Mouse (Mus musculus) naive thymus-derived CD4-positive, alpha-beta T cell, adult 2 months (primary cell): ENCODE measurements at regions not wholly inside any gene's neighbourhood (a gene's known extent, or its start where the extent isn't known, plus 50 kb on each side); places are given as distances from the start of the nearest gene placed in this dataset.
"Not testable (repeated sequence)": the region's sequence is repeated elsewhere in the genome, so short reads cannot be mapped to it uniquely, and the experiment has no call there.

Experiments
- DNase-seq: peaks from one replicate; pipeline ENCODE4 v3.0.0-alpha.2; 2011; ENCODE audit warnings: low read depth

- peak; percentile 93 for DNase-seq
Measured at GRCm38 (mm10) chr10:86636953-86637376, 68.3 kb downstream of the Hsp90b1 start.

GRCm38 (mm10) chr10:86636515-86636914 is 68.8 kb downstream of the Hsp90b1 start:
- not testable (repeated sequence) for DNase-seq

GRCm38 (mm10) chr10:86626734-86627133 is 78.6 kb downstream of the Hsp90b1 start:
- not testable (repeated sequence) for DNase-seq

- not testable (repeated sequence) for DNase-seq
Measured at GRCm38 (mm10) chr10:86617958-86618664, 87.2 kb downstream of the Hsp90b1 start.

- DNase-seq = not testable (repeated sequence)
Measured at GRCm38 (mm10) chr10:86612341-86612740, 93.0 kb downstream of the Hsp90b1 start.

DNA sequence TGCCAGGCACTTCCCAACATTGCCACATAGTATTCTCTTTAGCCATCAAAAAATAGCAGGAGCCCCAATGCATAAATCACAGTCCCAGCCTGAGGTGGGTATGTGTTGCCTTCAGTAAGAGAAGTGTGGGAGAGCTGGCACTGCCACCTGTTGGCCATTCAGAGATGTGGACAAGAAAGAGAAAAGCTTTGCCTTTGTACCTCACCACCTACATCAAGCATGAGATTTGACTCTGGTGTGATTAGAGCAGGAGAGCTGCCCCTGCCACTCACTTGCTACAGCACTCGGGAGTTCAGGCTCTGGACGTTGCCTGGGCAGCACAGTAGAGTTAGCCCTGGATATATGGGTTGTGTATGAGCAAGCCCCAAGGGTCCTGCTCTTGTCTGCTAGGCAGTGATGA is 95.3 kb downstream of the Hsp90b1 start:
- not testable (repeated sequence) for DNase-seq

- DNase-seq = not testable (repeated sequence)
Measured at GRCm38 (mm10) chr10:86600843-86601242, 102.1 kb upstream of the Syn3 start.

DNA sequence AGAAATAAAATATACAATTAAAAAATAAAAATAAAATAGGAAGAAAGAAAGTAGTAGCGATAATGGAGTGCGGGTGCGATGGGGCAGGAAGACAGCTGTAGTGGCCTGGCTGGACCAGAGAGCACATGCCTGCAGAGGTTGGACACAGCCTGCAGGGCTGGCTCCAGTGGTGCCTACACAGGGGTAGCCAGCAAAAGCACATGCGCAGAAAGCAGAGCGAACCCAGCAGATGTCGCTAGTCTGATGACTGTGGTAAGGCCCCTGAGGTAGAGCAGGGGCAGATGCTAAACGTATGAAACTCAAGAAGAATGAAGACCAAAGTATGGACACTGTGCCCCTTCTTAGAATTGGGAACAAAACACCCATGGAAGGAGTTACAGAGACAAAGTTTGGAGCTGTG is 101.3 kb upstream of the Syn3 start:
- DNase-seq = not testable (repeated sequence)

DNA sequence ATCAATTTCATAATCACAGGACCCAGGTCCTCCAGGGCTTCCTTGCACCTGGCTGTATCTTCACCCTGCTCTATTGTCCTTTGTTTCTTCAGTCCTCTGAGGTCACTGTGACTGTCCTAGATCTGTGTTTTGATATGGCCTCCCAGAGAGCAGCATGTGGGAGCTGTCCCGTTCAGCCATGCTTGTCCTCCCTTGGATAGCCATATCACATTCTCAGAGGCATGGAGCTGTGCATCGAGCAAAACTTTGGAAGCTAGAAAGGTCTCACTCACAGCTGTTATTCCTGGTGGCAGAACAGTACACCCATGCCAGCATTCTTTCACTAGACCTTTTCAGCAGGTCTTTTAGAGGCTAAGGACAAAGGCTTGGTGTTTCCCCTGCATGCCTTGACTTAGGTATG is 91.5 kb upstream of the Syn3 start:
- not testable (repeated sequence) for DNase-seq

- DNase-seq = not testable (repeated sequence)
Measured at GRCm38 (mm10) chr10:86566875-86567274, 68.2 kb upstream of the Syn3 start.

- DNase-seq = peak; percentile 1
Measured at GRCm38 (mm10) chr10:86555843-86556242, 57.1 kb upstream of the Syn3 start.
